Mouse (Mus musculus) hindbrain, postnatal 0 days (tissue): ENCODE measurements around the gene Pidd1. TPM values are rescaled to one million over a fixed set of nuclear protein-coding genes. Genes with fewer than 3 reads are reported as not detected.
A peak's percentile ranks its signal among the peaks of the same experiment; 100 is the strongest.

Source experiments
- ATAC-seq: fragments of 200-750 bp; cut with Nextera tagmentation; 2 replicates; pipeline ENCODE4 v1.8.0; 2017; ENCODE audit warnings: mild to moderate bottlenecking, moderate TSS enrichment, moderate library complexity
- DNase-seq: peaks from one replicate; pipeline ENCODE4 v3.0.0-alpha.2; 2015; ENCODE audit warnings: low spot score
- H3K27ac ChIP-seq: fragments of 300-500 bp; sonication (generic); 2 replicates; pipeline ENCODE4 v1.5.1; 2014; ENCODE audit warnings: mild to moderate bottlenecking
- H3K27me3 ChIP-seq: fragments of 300-500 bp; sonication (generic); 2 replicates; pipeline ENCODE4 v1.6.1; 2014; ENCODE audit warnings: low read length, mixed read lengths; ENCODE audit not compliant: insufficient read depth
- H3K36me3 ChIP-seq: fragments of 300-500 bp; sonication (generic); 2 replicates; pipeline ENCODE4 v1.6.1; 2014; ENCODE audit warnings: low read length, mixed read lengths; ENCODE audit not compliant: insufficient read depth
- H3K4me1 ChIP-seq: fragments of 300-500 bp; sonication (generic); 2 replicates; pipeline ENCODE4 v1.6.1; 2014; ENCODE audit warnings: antibody characterized with exemption, low read length, mixed read lengths; ENCODE audit not compliant: insufficient read depth
- H3K4me2 ChIP-seq: fragments of 300-500 bp; sonication (generic); 2 replicates; pipeline ENCODE4 v1.6.1; 2014; ENCODE audit warnings: low read depth, mild to moderate bottlenecking, low read length, moderate library complexity, mixed read lengths
- H3K4me3 ChIP-seq: fragments of 300-500 bp; sonication (generic); 2 replicates; pipeline ENCODE4 v1.5.1; 2014; ENCODE audit warnings: low read length
- H3K9ac ChIP-seq: fragments of 300-500 bp; sonication (generic); replicated peaks from 2 replicates; pipeline ENCODE4 v1.6.1; 2014; ENCODE audit warnings: mild to moderate bottlenecking, low read length, moderate library complexity, mixed read lengths
- H3K9me3 ChIP-seq: fragments of 300-500 bp; sonication (generic); 2 replicates; pipeline ENCODE4 v1.6.1; 2016; ENCODE audit warnings: low read length, mixed read lengths
- CTCF ChIP-seq: IDR thresholded peaks from 2 replicates; pipeline ENCODE4 v1.5.1; 2016; ENCODE audit warnings: antibody characterized with exemption, control low read depth, low read depth
- WGBS: fragments of 180-500 bp; shearing (Covaris S2); extraction: QIAGEN DNeasy Blood & Tissue Kit; methylation state at CpG from one replicate; pipeline ENCODE4 v1.1.7; 2014; 5-methylcytosine and 5-hydroxymethylcytosine counted together
- polyA plus RNA-seq: library from polyadenylated mRNA; unstranded; fragments of >200 nt; fragmentation: Nextera tagmentation; extraction: Ambion mirVana; gene quantifications from 2 replicates; pipeline ENCODE4 v1.2.1, GENCODE M21; 2015
- total RNA-seq: library from RNA; depleted of rRNA; stranded (reverse); fragments of >200 nt; gene quantifications from 2 replicates; pipeline ENCODE4 v1.2.3, GENCODE M21; 2014

The Pidd1 gene
- total and polyA plus RNA-seq, 2 experiments from 2014 or later, result 2.5 to 4.6 TPM

GRCm38 (mm10) chr7:141484186-141485120 is 40.6 kb upstream of the Pidd1 start:
- WGBS, result 69% methylated on average over 5 of the region's 5 CpGs
- DNase-seq, result no peak
- H3K27me3 ChIP-seq, result no peaks in the 10 kb centered on the region
- no peaks in the 10 kb centered on the region for H3K36me3 ChIP-seq
- H3K27ac ChIP-seq, result no peak overlapping the region
- H3K4me1 ChIP-seq, result peaks cover 12% of the 10 kb centered on the region
- H3K9me3 ChIP-seq, result no peaks in the 10 kb centered on the region
- H3K4me2 ChIP-seq, result peak overlapping the region; percentile 93; the same call in 1 of the 2 replicates
- H3K9ac ChIP-seq, result no peak overlapping the region
- no peak for TF ChIP-seq CTCF
- ATAC-seq, result no peak
- no peak overlapping the region for H3K4me3 ChIP-seq

GRCm38 (mm10) chr7:141483114-141483653 is 39.4 kb upstream of the Pidd1 start:
- 69% methylated on average over 6 of the region's 6 CpGs for WGBS
- no peaks in the 10 kb centered on the region for H3K36me3 ChIP-seq
- H3K9me3 ChIP-seq, result no peaks in the 10 kb centered on the region
- peaks cover 12% of the 10 kb centered on the region for H3K4me1 ChIP-seq
- H3K27me3 ChIP-seq, result no peaks in the 10 kb centered on the region
- ATAC-seq (no peak), DNase-seq (no peak)
- peak overlapping the region; percentile 93 for H3K4me2 ChIP-seq
- no peak for TF ChIP-seq CTCF
- no peak overlapping the region for H3K27ac ChIP-seq
- H3K9ac ChIP-seq, result peak overlapping the region; percentile 78; the same call in 1 of the 2 replicates
- peak overlapping the region; percentile 70 for H3K4me3 ChIP-seq

GRCm38 (mm10) chr7:141482531-141483024 is 38.8 kb upstream of the Pidd1 start:
- H3K4me2 ChIP-seq, result peak overlapping the region; percentile 93
- H3K4me3 ChIP-seq, result peak overlapping the region; percentile 70
- ATAC-seq (no peak), DNase-seq (no peak)
- peak overlapping the region; percentile 78 for H3K9ac ChIP-seq
- H3K36me3 ChIP-seq, result no peaks in the 10 kb centered on the region
- 5% methylated on average over 11 of the region's 11 CpGs for WGBS
- peak overlapping the region; percentile 81 for H3K27ac ChIP-seq
- H3K27me3 ChIP-seq, result no peaks in the 10 kb centered on the region
- peaks cover 12% of the 10 kb centered on the region for H3K4me1 ChIP-seq
- no peaks in the 10 kb centered on the region for H3K9me3 ChIP-seq
- no peak for TF ChIP-seq CTCF

- H3K27ac ChIP-seq, result peak overlapping the region; percentile 81
- H3K4me2 ChIP-seq, result peak overlapping the region; percentile 93
- ATAC-seq (peak; percentile 50), DNase-seq (peak; percentile 76)
- WGBS, result under 1% methylated on average over 71 of the region's 81 CpGs
- TF ChIP-seq CTCF, result peak; percentile 57
- peak overlapping the region; percentile 70 for H3K4me3 ChIP-seq
- peaks cover 12% of the 10 kb centered on the region for H3K4me1 ChIP-seq
- no peaks in the 10 kb centered on the region for H3K27me3 ChIP-seq
- H3K36me3 ChIP-seq, result no peaks in the 10 kb centered on the region
- H3K9ac ChIP-seq, result peak overlapping the region; percentile 78
- H3K9me3 ChIP-seq, result no peaks in the 10 kb centered on the region
Measured at GRCm38 (mm10) chr7:141481498-141482401, 37.9 kb upstream of the Pidd1 start.

GRCm38 (mm10) chr7:141480842-141481497 is 37.1 kb upstream of the Pidd1 start:
- H3K36me3 ChIP-seq, result no peaks in the 10 kb centered on the region
- DNase-seq (peak; percentile 90), ATAC-seq (peak; percentile 60)
- TF ChIP-seq CTCF, result peak; percentile 96
- peaks cover 14% of the 10 kb centered on the region for H3K4me1 ChIP-seq
- peak overlapping the region; percentile 70 for H3K4me3 ChIP-seq
- H3K27me3 ChIP-seq, result no peaks in the 10 kb centered on the region
- peak overlapping the region; percentile 17; the same call in 1 of the 2 replicates for H3K9ac ChIP-seq
- H3K9me3 ChIP-seq, result no peaks in the 10 kb centered on the region
- H3K4me2 ChIP-seq, result peak overlapping the region; percentile 93
- H3K27ac ChIP-seq, result peak overlapping the region; percentile 81
- WGBS, result 9% methylated on average over 10 of the region's 10 CpGs
